Mouse (Mus musculus): ENCODE data around the gene Gphb5. TPM values are rescaled to one million over a fixed set of nuclear protein-coding genes. Genes with fewer than 3 reads are reported as not detected.
"Not testable (repeated sequence)": the region's sequence is repeated elsewhere in the genome, so short reads cannot be mapped to it uniquely, and the experiment has no call there.

Gene Gphb5
- not detected in 2 replicates for polyA plus RNA-seq (2015; fragmentation: Nextera tagmentation; extraction: Ambion mirVana)

DNA sequence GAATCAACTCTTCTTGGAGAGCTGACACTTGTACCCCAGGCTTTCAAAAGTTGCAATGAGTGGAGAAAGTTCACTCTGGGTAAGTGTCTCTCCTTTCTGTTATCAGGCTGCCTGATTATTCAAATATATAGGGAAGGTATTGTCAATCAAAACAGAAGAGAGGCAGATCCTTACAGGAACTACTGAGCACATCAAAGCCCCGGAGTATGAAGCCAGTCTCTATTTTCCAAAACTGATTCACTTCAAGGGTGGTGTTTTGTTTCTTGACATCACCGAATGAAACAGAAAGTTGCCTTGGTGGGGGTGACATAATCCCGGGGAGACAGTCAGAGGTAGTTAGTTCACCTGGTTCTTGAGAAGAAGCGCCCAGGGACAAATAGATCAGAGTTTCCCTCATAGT, at the start of gene Gphb5:
Gene Gphb5 (minus strand): TSS at position 101 of the 400 bp plus-strand sequence.
- 89% methylated on average over 4 of the region's 4 CpGs for WGBS
- H3K4me1 ChIP-seq = no peaks in the 10 kb centered on the region
- ATAC-seq = no peak
- H3K4me3 ChIP-seq = no peak within 1 kb of the TSS
- no peaks in the 10 kb centered on the region for H3K9me3 ChIP-seq (replicated peaks)
- H3K4me2 ChIP-seq = no peak within 1 kb of the TSS
- H3K27ac ChIP-seq = no peak within 1 kb of the TSS
- H3K27me3 ChIP-seq = no peaks in the 10 kb centered on the region
- H3K36me3 ChIP-seq (ENCODE audit: poor library complexity, severe bottlenecking) = no peaks in the 10 kb centered on the region
- H3K9ac ChIP-seq = no peak within 1 kb of the TSS

DNA sequence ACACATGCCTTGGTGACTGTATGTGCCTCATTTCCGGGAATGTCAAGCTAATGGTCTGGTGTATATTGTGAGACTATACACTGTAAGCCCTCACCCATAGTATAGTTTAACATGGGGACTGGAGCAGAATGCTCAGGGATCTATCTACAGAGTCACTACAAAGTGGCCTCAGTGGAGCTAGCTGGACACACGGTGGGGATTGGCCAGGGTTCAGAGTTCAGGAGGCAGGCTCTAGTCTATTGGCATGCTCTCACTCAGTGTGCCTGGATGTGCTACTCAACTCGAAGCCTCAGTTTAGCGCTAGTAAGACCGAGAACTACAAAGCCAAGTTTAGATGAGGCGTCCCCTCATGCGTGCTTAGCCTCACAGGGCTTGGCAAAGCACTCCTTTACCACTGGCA, 49.6 kb upstream of the Gphb5 start:
- ATAC-seq = no peak
- Histone ChIP-seq H3K4me1 (peaks cover 4% of the 10 kb centered on the region; the same call in 1 of the 2 replicates), H3K27me3 (no peaks in the 10 kb centered on the region), H3K9me3 (replicated peaks) (no peaks in the 10 kb centered on the region), H3K4me3 (no peak overlapping the region), H3K4me2 (no peak overlapping the region), H3K27ac (no peak overlapping the region), H3K36me3 (ENCODE audit: poor library complexity, severe bottlenecking) (peaks cover 72% of the 10 kb centered on the region), H3K9ac (no peak overlapping the region)
- 92% methylated on average over 7 of the region's 7 CpGs for WGBS

DNA sequence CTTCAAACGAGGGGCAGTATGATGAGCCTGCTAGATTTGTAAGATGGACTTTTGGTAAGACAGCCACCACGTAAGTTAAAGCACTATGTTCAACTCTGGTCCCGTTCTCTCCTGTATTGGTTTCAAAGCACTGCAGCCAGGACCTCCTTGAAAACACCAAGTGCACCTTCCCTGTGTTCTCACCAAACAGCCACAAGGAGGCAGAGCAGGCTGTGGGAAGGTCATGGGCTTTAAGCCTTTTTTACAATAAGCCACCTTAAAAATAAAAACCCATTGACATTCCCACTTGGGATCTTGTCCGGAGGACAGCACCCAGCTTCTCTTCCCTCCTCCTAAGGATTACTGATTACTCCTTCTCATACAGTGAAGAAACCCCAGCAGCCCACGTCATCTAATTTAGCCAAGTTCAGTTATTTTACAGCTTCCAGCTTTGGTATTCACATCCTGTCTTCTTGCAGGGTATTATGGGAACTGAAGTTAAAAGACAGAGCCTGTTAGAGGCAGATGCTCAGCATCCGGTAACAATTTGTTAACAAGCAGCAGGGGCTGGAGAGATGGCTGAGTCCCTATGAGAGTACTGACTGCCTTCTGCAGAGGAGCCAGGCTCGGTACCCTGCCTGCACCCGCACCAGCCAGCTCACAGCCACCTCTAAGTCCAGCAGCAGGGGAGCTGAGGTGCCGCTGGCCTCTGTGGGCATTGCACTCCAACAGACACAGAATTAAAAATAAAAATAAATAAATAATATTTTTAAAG, 47.6 kb upstream of the Gphb5 start:
- no peaks in the 10 kb centered on the region for H3K9me3 ChIP-seq (replicated peaks)
- ATAC-seq = peak; percentile 36
- no peak overlapping the region for H3K4me3 ChIP-seq
- H3K27me3 ChIP-seq = no peaks in the 10 kb centered on the region
- peaks cover 87% of the 10 kb centered on the region for H3K36me3 ChIP-seq (ENCODE audit: poor library complexity, severe bottlenecking)
- no peaks in the 10 kb centered on the region for H3K4me1 ChIP-seq
- no peak overlapping the region for H3K9ac ChIP-seq
- H3K27ac ChIP-seq = no peak overlapping the region
- no peak overlapping the region for H3K4me2 ChIP-seq
- 81% methylated on average over 9 of the region's 9 CpGs for WGBS

DNA sequence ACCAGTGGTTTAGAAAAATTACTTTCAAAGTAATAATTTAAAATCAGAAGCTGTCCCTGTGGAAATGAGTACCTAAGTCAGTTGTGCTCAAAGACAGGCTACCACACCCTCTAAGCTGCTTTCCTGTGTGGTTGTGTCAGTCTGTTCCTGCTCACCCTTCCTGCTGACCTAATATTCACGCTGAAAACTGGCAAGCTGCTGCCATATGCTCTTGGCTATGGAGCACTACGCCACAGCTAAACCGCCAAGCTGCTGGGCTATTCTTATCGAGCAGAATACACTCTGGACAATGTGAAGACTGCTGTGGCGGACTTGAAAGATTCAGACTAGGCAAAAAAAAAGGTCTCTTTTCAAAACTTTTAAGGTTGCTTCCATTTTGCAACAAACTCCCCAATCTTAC, 44.0 kb upstream of the Gphb5 start:
- Histone ChIP-seq H3K9ac (no peak overlapping the region), H3K4me1 (no peaks in the 10 kb centered on the region), H3K9me3 (replicated peaks) (no peaks in the 10 kb centered on the region), H3K36me3 (ENCODE audit: poor library complexity, severe bottlenecking) (peaks cover 78% of the 10 kb centered on the region), H3K27me3 (no peaks in the 10 kb centered on the region), H3K27ac (no peak overlapping the region), H3K4me3 (no peak overlapping the region), H3K4me2 (no peak overlapping the region)
- ATAC-seq = no peak
- 85% methylated on average over 5 of the region's 5 CpGs for WGBS

DNA sequence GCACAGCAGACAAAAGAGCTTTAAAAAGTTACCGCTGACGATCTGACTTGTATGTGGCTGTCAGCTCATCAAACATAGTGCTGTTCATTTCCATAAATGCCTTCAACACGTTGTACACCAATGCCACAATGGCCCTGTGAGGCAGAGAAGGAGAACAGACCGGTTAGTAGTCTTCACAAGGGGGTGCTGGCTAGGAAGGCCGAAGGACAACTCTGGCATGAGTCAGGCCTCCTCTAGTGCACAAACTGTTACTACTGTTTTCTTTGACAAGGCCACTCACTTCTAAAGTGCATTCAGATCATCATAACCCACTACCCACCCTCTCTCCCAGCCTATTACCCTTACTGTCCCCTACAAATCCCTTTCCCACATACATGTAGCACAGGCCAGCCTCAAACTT, 43.1 kb upstream of the Gphb5 start:
- H3K9ac ChIP-seq = no peak overlapping the region
- no peak overlapping the region for H3K4me2 ChIP-seq
- no peaks in the 10 kb centered on the region for H3K9me3 ChIP-seq (replicated peaks)
- H3K4me1 ChIP-seq = no peaks in the 10 kb centered on the region
- 79% methylated on average over 5 of the region's 5 CpGs for WGBS
- H3K4me3 ChIP-seq = no peak overlapping the region
- ATAC-seq = no peak
- peaks cover 69% of the 10 kb centered on the region for H3K36me3 ChIP-seq (ENCODE audit: poor library complexity, severe bottlenecking)
- no peaks in the 10 kb centered on the region for H3K27me3 ChIP-seq
- no peak overlapping the region for H3K27ac ChIP-seq

DNA sequence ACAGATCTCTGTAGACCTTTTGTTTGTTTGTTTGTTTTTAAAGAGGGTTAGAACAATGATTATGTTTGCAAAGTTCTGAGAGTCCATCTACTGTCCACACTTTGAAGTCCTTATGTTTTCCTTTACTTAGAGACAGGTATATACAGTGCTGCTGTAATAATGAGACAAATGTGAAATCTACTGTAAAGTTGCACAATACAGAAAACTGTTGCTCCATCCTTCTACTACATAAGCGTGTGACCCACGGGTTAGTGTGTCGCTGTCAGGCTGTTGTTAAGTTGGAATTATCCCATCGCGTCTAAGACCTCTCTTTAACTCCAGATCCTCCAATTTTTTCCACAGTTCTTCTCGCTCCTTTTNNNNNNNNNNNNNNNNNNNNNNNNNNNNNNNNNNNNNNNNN, 36.9 kb upstream of the Gphb5 start:
- Histone ChIP-seq H3K9ac (no peak overlapping the region), H3K9me3 (replicated peaks) (no peaks in the 10 kb centered on the region), H3K27ac (no peak overlapping the region), H3K27me3 (no peaks in the 10 kb centered on the region), H3K4me2 (no peak overlapping the region), H3K4me1 (no peaks in the 10 kb centered on the region), H3K36me3 (ENCODE audit: poor library complexity, severe bottlenecking) (peaks cover 57% of the 10 kb centered on the region), H3K4me3 (no peak overlapping the region)
- ATAC-seq = no peak
- WGBS = 92% methylated on average over 6 of the region's 6 CpGs

DNA sequence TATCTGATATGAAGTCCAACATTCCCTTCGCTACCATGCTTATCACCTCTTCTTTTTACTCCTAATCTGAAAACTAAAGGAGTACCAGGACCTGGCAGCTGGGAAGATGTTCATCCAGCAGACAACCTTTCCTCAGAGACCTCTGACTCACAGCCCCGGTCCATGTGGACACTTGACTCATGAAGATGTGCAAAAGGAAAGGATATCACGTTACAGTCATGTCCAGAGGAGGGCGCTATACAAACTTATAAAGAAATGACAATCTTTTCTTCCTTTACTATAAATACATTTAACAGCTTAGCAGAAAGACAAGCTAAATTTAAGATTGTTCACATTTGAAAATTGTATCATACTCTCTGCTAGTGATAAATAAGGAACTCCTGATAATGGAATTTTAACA, 36.4 kb upstream of the Gphb5 start:
- H3K9me3 ChIP-seq (replicated peaks) = no peaks in the 10 kb centered on the region
- no peak overlapping the region for H3K9ac ChIP-seq
- H3K4me2 ChIP-seq = no peak overlapping the region
- H3K36me3 ChIP-seq (ENCODE audit: poor library complexity, severe bottlenecking) = peaks cover 53% of the 10 kb centered on the region
- ATAC-seq = no peak
- no peaks in the 10 kb centered on the region for H3K27me3 ChIP-seq
- no peaks in the 10 kb centered on the region for H3K4me1 ChIP-seq
- no peak overlapping the region for H3K27ac ChIP-seq
- WGBS = 79% methylated on average over 4 of the region's 4 CpGs
- no peak overlapping the region for H3K4me3 ChIP-seq

DNA sequence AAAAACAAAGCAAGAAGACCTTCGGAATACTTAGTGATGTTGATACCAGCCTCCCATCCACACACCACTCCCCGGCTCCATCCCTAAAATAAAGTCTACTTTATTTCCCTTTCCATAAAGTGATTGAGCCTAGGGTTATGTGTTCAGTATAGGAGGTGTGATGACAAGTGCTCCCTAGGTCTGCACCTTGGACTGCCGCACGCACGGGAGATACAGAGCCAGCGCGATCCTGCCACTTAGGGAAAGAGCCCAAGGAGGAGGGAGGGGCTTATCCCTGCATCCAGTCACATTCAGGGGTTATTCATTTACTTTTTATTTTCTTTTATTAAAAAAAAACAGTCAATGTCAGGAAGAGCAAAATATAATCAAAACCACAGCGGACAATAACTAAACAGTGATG, 34.0 kb upstream of the Gphb5 start:
- Histone ChIP-seq H3K27ac (no peak overlapping the region), H3K4me2 (no peak overlapping the region), H3K27me3 (no peaks in the 10 kb centered on the region), H3K4me3 (no peak overlapping the region), H3K36me3 (ENCODE audit: poor library complexity, severe bottlenecking) (peaks cover 43% of the 10 kb centered on the region), H3K4me1 (no peaks in the 10 kb centered on the region), H3K9ac (no peak overlapping the region), H3K9me3 (replicated peaks) (no peaks in the 10 kb centered on the region)
- ATAC-seq = no peak
- WGBS = 93% methylated on average over 8 of the region's 8 CpGs

DNA sequence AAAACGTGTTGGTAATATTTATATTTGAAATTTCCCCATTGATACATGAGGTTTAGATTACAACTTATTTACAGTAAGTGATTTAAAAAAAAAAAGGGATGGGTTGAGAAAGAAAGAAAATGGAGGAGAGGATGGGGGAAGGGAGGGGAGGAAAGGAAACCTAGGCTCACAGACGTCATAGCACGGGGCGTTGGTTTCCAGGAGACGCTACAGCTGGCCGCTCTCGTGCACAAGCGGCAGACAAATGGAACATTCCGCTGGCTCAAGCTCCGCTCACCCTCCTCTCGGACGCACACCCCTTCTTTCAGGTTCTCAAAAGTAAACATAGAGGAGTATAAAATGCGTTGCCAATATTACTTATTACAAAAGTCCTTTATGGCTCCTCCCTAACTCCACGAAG, 33.4 kb upstream of the Gphb5 start:
- Histone ChIP-seq H3K27me3 (no peaks in the 10 kb centered on the region), H3K9me3 (replicated peaks) (no peaks in the 10 kb centered on the region), H3K9ac (no peak overlapping the region), H3K4me2 (no peak overlapping the region), H3K4me1 (no peaks in the 10 kb centered on the region), H3K36me3 (ENCODE audit: poor library complexity, severe bottlenecking) (peaks cover 43% of the 10 kb centered on the region), H3K4me3 (no peak overlapping the region), H3K27ac (no peak overlapping the region)
- ATAC-seq = no peak
- WGBS = 86% methylated on average over 14 of the region's 14 CpGs

DNA sequence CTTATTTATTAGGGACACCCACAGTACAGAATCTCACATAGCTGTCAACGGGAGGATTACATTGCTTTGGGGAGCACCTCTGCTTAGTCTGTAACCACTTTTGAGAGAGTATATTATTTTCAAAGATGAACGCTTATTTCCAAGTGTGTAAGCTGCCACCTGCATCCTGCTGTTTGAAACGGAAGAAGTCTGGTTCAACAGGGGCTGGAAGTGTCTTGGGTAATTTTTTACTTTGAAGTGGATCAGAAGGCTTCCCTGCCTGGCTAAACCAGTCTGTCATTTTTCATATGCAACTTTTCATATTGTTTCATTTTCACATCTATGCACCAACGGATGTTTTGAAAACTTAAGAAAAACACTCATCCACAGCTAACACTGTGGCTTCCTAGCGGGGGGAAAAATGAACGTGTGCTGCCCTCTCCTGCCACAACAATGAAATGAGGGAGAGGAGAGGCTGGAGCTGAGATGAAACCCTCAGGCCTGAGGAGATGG, 32.9 kb upstream of the Gphb5 start:
- Histone ChIP-seq H3K4me3 (no peak overlapping the region), H3K9ac (no peak overlapping the region), H3K4me2 (no peak overlapping the region), H3K27me3 (no peaks in the 10 kb centered on the region), H3K36me3 (ENCODE audit: poor library complexity, severe bottlenecking) (peaks cover 43% of the 10 kb centered on the region), H3K9me3 (replicated peaks) (no peaks in the 10 kb centered on the region), H3K27ac (no peak overlapping the region), H3K4me1 (no peaks in the 10 kb centered on the region)
- ATAC-seq = no peak
- 78% methylated on average over 6 of the region's 6 CpGs for WGBS

DNA sequence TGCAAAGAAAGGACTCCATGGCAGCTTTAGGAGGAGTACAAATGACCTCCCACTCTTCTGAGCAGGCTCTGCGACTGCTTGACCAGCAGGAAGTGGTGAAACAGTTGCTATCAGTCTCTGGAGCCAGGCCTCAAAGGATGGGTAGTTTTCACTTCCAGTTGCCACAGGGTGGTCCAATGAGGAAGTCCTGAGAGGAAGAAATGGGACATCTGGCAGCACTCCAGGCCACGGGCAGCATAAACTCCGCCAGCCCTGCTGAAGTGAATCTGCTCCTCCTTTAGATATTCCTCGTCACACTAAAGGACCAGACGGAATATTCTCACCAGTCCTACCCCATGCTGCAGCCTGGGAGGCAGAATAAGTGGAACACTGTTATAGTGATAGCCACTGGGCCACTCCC, 32.3 kb upstream of the Gphb5 start:
- Histone ChIP-seq H3K27me3 (no peaks in the 10 kb centered on the region), H3K4me1 (no peaks in the 10 kb centered on the region), H3K4me3 (no peak overlapping the region), H3K4me2 (no peak overlapping the region), H3K9me3 (replicated peaks) (no peaks in the 10 kb centered on the region), H3K27ac (no peak overlapping the region), H3K9ac (no peak overlapping the region), H3K36me3 (ENCODE audit: poor library complexity, severe bottlenecking) (peaks cover 43% of the 10 kb centered on the region)
- ATAC-seq = no peak
- WGBS = 86% methylated on average over 5 of the region's 5 CpGs

DNA sequence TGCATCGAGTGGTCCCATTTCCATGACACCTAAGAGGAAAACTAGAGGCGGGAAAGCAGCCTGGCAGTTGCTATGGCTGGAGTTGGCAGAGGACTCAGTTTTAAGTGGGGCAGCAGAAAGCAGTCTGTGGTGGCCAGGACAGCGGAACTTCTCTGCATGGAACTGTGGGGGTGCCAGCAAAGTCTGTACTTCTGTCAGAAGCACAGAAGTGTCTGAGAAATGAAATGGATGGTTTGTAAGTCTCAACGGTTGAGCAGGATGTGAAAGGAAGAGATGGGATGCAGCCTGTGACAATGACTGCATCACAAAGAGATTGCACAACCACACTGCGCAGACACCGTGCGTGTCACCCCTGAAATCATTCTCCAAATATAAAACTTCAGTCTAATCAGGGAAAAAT, 29.7 kb upstream of the Gphb5 start:
- WGBS = 90% methylated on average over 7 of the region's 7 CpGs
- Histone ChIP-seq H3K27ac (no peak overlapping the region), H3K4me3 (no peak overlapping the region), H3K9me3 (replicated peaks) (no peaks in the 10 kb centered on the region), H3K36me3 (ENCODE audit: poor library complexity, severe bottlenecking) (peaks cover 20% of the 10 kb centered on the region), H3K4me1 (no peaks in the 10 kb centered on the region), H3K27me3 (no peaks in the 10 kb centered on the region), H3K4me2 (no peak overlapping the region), H3K9ac (no peak overlapping the region)
- ATAC-seq = no peak

DNA sequence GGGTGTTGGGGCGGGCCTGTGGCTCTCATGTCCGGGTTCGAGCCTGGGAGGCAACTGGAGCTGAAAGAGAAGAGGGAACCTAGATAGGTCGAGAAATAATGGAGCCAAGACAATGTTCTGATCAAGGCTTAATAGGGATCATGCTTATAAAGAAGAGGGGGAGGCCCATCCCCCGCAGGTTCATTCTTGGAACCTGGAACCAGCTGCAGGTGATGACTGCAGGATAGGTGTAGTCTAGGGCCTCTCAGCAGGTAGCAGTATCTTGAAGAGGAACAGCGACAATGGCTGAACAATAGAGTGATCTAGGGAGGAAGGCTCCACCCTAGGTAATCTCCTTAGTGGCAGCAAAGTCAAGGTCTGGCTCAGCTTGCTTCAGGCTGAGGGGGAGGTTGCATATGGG, 15.8 kb upstream of the Gphb5 start:
- not testable (repeated sequence) for ATAC-seq; H3K27ac ChIP-seq; H3K4me2 ChIP-seq; H3K9me3 ChIP-seq (replicated peaks); H3K27me3 ChIP-seq; H3K9ac ChIP-seq; H3K36me3 ChIP-seq (ENCODE audit: poor library complexity, severe bottlenecking); H3K4me3 ChIP-seq; H3K4me1 ChIP-seq
- WGBS = 81% methylated on average over 6 of the region's 6 CpGs

Data from forebrain, embryonic 13.5 days (tissue).